Mouse (Mus musculus): ENCODE measurements around the gene Phip.

DNA sequence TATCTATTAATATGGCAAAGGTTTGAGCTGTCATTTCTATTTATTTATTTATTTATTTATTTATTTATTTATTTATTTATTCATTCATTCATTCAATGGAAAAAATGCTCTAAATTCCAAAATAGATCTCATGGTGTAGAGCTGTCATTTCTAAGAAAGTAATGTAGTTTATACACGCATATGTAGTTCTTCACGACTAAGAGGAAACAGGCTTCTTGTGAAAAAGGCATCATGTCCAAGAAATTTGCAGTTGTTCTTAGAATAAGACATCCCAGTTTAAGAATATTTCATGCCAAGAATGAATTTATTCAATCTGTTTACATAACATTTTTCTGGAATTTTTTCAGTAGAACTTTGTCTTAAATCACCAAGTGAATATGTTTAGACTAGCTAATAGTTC lies 114.5 kb downstream of the Phip start:
- TF ChIP-seq CTCF (IDR thresholded peaks at IDR 0.05; ENCODE audit: control insufficient read depth, insufficient read depth, low read length) (no peak), POLR2A (IDR thresholded peaks at IDR 0.05; ENCODE audit: borderline replicate concordance, control insufficient read depth, low read depth, low read length) (no peak)
